Mouse (Mus musculus) retina, postnatal 7 days (tissue): ENCODE measurements at regions not wholly inside any gene's neighbourhood (a gene's known extent, or its start where the extent isn't known, plus 50 kb on each side); places are given as distances from the start of the nearest gene placed in this dataset.
A peak's percentile ranks its signal among the peaks of the same experiment; 100 is the strongest.

Experiments
- DNase-seq: peaks from one replicate; pipeline ENCODE4 v3.0.0-alpha.2; 2012; ENCODE audit warnings: low read depth, low spot score

DNA sequence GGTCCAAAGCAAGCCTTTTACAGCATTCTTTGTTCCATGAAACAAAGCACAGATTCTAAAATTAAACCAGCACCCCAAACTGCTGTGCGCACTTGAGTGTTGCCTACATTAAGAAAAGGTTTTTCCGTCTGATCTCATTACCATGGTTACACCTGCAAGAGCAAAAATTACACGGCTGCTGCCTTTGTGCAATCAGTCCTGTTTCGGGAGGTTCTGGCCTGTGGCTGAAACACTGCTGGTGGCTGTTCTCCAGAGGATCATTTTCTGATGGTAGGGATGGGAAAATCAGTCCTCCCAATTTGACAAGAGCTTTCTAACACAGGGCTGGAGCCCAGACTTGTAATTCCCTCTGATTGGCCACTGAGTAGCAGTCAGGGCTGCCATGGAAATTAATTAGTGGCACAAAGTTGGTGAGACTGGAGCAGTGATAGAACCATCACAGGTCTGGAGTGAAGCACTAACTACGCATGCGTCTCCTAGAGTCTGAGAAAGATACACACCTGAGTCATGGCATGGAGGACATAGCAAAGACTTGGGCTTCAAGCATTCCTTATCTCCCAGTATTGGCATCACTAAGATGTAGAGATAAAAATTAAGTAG, 114.8 kb upstream of the Fam49a start:
- DNase-seq, result no peak

DNA sequence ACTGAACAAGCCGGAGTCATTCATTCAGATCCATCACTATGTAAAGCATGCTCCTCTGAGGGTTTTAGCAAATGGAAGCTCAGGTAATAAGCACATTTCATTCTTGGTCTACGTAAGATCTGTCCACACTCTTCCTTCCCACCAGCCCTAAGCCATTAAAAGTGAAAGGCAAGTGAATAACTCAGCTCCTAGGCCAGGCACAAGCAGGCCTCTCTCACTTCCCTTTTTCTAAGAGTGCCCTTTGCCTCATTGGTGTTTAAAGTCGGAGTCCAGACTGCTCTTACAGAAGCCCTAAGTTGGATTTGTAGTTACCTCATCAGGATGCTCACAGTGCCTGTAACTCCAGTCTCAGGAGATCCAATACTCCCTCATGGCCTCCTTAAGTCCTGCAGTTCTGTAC, 114.1 kb upstream of the Fam49a start:
- no peak for DNase-seq

DNA sequence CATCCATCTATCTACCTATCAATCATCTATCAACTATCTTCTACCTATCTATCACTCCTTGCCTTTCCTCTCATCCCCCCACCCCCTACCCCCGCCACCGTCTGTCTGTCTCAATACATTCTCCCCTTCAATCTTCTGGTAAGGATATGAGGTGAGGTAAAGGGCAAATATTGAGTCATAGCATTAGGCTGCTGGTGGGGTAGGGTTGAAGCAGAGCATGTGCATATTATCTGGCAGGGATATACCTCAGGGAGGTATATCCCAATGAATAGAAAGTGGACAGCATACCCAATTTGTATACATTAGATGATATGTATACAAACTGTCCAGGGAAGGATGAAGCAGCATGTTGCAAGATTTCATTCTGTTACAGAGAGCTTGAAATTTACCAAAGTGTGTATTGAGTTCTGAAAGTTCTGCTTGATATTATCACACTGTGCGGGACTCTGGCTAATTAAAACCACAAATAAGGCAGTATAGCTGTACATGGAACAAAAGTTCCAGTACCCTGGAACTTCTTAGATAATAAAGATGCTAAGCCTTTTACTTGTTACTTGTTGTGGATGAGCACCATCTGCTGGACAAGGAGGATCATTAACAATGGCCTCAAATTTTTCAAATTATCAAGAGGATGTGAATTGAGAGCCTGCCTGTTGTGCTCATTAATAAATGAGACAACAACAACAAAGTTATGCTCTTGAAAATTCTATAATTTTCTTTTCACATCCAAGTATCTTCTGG, 113.1 kb upstream of the Fam49a start:
- peak; percentile 38 for DNase-seq

DNA sequence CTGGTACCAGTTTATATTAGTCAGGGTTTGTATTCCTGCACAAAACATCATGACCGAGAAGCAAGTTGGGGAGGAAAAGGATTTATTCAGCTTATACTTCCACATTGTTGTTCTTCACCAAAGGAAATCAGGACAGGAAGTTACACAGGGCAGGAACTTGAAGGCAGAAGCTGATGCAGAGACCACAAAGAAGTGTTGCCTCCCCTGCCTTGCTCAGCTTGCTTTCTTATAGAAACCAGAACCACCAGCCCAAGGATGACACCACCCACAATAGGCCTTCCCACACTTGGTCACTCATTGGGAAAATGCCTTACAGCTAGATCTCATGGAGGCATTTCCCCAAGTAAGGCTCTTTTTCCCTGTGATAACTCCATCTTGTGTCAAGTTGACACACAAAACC, 97.5 kb upstream of the Fam49a start:
- DNase-seq, result no peak

DNA sequence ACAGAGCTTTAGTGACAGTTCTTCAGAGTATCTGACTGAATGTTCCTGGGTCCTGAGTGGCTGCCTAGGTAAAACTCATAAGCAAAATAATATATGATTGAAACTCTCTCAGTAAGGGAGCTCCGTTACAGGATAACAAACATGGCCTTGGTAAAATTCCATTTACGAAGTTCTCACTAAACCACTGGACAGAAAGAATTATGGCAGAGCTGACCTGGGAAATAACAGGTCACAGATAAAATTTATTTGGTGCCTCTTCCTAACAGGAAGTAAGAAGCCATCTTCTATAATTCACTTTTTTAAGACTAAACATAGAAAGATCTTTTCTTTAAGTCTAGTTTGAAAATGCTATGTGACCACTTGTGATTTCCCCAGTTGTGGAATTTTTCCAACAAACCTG, 91.4 kb upstream of the Fam49a start:
- DNase-seq, result no peak

DNA sequence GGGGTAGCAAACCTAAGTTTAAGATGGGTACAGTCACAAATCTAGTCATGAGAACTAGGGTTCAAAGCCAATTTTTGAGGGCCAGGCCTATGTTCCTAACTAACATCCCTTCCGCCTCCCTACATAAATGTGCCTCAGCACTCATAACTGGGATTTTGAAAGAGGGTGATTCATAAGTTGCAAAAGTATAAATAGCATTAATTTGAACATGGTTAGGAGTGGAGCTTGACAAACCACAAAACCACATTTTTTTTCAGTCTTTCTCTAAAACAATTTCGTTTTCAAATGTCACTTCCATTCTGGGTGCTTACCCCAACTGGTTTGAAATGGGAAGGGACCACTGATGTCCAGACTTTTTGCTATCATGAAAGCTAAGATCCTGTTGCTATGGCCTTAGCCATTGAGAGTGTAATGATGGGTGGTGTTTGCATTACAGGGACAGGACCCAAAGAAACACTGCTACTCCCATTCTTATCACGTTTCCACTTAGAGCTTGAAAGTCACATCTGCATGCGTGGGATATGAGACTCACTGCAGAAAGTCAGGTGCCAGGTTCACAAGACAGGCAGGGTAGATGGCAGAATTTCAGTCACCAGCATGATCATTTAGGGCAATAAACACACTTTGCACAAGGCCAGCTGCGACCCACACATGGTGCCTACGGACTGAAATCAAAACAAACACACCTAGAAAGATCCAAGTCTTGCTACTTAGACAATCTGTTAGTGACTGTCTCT, 89.7 kb upstream of the Fam49a start:
- DNase-seq, result no peak

DNA sequence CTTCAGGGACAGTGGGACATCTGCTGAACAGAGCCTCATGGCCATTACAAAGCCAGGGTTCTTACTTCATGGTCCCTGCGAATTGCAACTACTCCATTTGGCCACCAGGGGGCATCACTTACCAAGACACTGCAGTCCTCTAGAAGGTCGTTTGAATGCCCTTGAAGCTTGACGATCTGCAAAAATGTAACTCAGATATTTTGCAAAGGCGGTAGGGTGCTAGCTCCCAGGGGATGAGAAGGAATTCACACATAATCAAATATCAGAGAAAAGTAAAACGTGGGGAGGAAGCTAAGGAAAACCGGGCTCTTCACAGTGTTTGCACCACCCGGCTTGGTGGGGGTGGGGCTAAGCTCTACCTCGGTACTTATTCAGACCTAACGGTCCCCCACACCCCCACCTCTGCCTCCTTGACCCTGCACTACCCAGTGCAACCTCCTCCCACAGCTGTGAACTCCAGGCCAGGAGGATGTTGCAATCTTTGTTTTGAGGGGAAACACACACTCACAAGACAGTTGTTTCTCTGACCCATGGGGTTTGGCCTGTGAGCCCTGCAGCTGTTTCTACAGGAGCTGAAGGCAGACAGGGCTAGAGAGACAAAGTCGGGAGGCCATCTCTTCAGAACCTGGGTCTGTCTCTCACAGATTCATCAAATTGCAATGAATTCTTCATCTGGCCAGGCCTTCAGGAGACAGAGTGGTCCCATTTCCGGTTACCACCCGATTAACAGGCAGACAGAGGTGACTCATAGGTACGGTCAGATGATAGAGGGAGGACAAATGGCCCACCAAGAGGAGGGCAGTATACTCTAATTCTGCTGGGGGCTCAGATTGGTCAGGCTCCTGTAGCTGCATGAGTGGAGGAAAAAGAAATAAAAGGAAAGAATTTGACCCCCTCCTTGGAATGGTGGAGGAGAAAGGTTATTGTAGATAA, 85.3 kb upstream of the Fam49a start:
- peak; percentile 61 for DNase-seq

DNA sequence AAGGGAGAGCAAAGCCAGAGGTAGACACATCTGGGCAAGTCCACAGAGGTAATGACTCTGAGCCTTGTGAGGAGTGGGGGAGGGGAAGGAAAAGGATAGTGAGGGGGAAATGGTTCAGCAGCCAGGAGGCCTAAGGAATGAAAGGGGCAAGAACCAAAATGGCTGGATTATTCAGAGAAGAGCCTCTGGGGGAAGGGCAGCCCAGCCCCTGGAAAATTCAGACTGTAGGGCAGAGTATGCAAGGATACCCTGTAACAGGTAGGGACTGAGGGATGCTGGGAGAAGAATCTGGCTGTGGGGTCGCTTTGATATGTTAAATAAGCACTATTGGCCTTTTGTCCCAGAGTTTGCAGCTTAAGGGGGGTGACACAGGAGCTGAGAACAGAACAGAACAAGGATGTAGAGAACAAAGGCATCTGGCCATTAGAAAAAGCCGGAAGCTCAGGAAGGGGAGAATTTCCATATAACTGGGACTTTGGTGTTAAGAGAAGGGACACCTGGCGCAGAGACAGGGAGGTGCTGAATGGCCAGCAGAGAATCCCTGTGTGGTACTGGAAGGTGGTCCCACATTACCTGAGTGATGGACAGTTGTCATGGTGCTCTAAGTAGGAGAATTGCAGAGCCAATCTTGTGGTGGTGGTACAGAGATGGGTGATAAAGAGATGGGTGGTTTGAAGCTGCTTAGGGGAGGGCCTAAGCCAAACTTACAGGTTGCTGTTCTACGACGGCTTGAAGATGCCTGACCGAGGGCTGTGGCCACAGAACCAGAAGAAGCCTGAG, 84.5 kb upstream of the Fam49a start:
- no peak for DNase-seq

DNA sequence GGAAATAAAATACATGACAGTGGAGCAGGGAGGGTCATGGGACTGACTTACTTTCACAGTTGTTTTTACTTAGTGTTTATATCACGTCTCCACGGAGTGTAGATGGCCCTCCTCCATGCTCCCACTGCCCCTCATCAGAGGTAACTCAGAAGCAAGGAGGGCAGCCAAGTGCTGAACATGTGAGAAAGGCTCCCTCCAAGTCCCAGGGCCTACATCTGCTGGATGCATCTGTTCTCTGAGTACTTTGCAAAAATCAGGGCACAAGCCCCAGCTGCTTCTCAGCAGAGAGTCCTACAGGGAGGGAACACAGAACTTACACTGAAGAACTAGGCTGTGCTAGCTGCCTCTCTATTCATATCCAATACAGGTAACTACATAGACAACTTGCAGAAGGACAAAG, 83.5 kb upstream of the Fam49a start:
- no peak for DNase-seq

DNA sequence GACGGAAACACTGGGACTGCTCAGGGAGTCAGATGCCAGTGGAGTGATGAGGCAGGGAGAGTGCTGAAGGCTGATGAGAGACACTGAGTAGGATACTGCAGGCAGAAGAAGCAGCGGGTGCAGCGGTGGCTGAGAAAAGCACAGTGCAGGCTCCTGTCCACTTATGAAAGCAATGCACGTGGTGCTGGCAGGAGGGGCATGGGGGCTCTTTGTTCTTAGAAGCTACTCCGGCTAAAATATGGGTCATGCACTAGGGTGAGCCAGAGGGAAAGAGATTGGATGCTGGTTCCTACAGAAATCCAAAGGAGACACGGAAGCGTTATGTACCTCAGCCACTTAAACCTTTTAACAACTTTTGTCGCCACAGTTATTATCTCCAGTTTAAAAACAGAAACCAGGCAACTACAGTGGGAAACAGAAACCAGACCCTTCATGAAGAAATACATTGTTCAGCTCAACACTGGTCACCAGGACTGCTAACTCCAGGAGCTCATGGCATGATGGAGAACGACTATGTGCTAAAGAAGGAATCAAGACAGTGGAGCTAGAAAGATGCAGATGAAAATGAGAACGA, 82.6 kb upstream of the Fam49a start:
- DNase-seq, result no peak

DNA sequence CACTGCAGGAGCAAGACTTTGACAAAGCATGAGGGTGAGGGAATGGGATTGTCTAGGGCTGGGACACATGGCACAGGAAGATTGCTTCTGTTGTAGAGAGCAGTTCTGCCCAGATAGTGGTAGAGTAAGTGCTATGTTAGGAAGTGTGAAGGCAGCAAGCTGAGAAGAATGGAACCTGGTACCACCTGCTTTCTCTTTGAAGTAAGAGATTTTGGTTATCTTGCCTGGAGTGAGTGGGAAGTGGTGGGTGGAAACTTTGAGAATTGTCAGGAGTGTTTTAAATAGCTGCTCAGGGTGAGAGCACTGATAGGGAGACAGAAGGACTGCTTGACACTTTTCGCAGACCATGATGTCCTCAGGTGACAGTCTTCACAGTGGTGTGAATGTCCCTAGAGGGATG, 81.0 kb upstream of the Fam49a start:
- DNase-seq, result no peak

DNA sequence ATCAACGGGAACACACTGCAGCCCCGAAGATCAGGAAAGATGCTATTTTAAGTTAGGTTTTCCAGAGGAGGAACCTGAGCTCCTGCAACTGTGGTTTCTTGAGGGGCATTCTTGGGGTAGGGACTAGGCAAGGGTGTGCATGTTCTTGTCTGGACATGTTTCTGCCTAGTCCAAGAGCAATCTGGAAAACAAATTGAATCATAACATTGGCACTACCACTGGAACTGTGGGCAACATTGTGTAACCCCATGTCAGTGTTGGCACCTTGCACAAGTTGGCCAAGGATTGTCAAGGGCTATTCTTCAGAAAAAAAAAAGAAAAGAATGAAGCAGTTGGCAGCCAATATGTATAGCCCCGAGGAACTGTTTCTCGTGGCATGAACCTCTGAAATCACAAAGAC, 80.3 kb upstream of the Fam49a start:
- DNase-seq, result no peak

DNA sequence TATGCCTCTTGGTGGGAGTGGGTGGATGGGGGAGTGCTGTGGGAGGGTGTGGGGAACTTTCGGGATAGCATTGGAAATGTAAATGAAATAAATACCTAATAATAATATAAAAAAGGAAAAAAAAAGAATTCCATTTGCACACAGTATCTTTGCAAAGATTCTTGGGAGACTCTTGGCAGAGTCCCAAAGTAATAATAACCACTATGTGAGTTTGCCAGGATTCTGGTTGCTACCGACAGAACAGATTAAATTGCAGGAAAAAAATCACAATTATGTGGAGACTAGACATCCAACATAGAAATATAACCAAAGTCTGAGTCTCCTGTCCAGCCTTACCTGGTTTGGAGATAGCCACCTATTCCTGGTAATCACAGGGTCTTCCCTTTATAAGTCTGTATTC, 75.6 kb upstream of the Fam49a start:
- no peak for DNase-seq

DNA sequence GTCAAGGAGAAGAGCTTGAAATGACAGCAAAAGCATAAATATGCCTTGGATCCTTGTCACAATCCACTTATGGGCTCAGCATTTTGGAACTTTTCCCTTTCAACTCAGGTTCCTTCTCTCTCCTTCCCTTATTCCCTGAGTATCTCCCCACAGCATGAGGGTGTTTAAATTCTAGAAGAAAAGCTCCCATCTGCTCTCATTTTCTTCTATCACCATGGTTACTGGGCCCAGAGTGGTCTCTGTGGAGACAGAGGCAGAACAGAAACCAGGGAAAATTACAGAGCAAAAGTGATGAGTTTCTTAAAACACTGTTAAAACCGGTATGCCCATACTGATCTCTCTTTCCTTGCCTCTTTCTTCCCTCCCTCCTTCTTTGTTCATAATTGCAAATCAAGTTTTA, 66.9 kb upstream of the Fam49a start:
- DNase-seq, result no peak

DNA sequence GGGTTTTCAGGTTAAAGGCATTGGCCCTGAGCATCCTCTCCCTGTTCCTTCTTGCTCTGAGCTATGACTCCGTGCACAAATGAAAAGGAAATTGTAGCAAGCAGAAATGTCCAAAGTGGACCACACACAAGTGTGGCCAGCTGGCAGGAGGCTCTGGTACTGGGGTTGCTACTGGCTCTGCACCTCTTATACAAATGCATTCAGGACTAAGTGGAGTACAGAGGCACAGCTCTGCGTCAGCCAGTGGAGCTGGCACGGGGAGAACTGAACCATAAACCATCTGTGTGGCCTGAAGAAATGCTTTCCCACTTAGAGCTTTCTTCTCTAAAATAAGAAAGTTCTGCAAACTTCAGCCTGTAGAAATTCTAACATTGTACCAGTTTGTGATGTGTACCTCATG, 65.3 kb upstream of the Fam49a start:
- no peak for DNase-seq

DNA sequence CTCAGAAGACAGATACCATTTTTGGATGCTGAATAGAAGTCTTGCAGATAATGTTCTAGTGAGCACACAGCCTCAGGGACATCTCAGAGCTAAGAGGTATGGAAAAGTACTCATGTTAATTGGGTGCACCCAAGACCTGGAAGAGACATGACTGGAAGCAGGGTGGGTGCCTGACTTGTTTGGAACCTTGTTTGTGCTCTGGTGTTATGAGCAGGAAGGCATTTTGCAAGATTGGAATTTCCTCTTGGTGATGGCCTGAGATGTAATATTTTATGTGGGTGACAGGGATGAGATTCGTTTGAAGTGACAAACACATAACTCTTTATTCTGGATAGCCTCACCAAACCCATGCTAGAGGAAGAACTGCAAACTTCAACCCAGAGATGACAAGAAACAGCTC, 53.7 kb upstream of the Fam49a start:
- DNase-seq, result no peak
